Mouse (Mus musculus) midbrain, embryonic 14.5 days (tissue): ENCODE measurements around the gene Vsig10. TPM values are rescaled to one million over a fixed set of nuclear protein-coding genes. Genes with fewer than 3 reads are reported as not detected.
A peak's percentile ranks its signal among the peaks of the same experiment; 100 is the strongest.

Experiments used
- ATAC-seq: fragments of 200-750 bp; cut with Nextera tagmentation; 2 replicates; pipeline ENCODE4 v1.8.0; 2017; ENCODE audit warnings: moderate number of reproducible peaks, moderate library complexity; ENCODE audit not compliant: low FRiP score, low TSS enrichment
- DNase-seq: peaks from one replicate; pipeline ENCODE4 v3.0.0-alpha.2; 2015
- H3K27ac ChIP-seq: fragments of 300-500 bp; sonication (generic); replicated peaks from 2 replicates; pipeline ENCODE4 v1.5.1; 2014; ENCODE audit warnings: mild to moderate bottlenecking, low read depth, low read length, moderate library complexity
- H3K27me3 ChIP-seq: fragments of 300-500 bp; sonication (generic); 2 replicates; pipeline ENCODE4 v1.6.1; 2014; ENCODE audit warnings: low read length, control low read depth, mixed read lengths; ENCODE audit not compliant: control insufficient read depth, insufficient read depth
- H3K36me3 ChIP-seq: fragments of 300-500 bp; sonication (generic); 2 replicates; pipeline ENCODE4 v1.6.1; 2014; ENCODE audit warnings: low read length, control low read depth; ENCODE audit not compliant: control insufficient read depth, insufficient read depth
- H3K4me1 ChIP-seq: fragments of 300-500 bp; sonication (generic); 2 replicates; pipeline ENCODE4 v1.6.1; 2014; ENCODE audit warnings: mild to moderate bottlenecking, antibody characterized with exemption, low read length, control low read depth; ENCODE audit not compliant: control insufficient read depth, insufficient read depth
- H3K4me2 ChIP-seq: fragments of 300-500 bp; sonication (generic); 2 replicates; pipeline ENCODE4 v1.6.1; 2014; ENCODE audit warnings: mild to moderate bottlenecking, low read length, moderate library complexity
- H3K4me3 ChIP-seq: fragments of 300-500 bp; sonication (generic); replicated peaks from 2 replicates; pipeline ENCODE4 v1.5.1; 2014; ENCODE audit warnings: low read depth, low read length
- H3K9ac ChIP-seq: fragments of 300-500 bp; sonication (generic); replicated peaks from 2 replicates; pipeline ENCODE4 v1.6.1; 2014; ENCODE audit warnings: mild to moderate bottlenecking, low read length, moderate library complexity
- H3K9me3 ChIP-seq: fragments of 300-500 bp; sonication (generic); 2 replicates; pipeline ENCODE4 v1.6.1; 2016; ENCODE audit warnings: low read length, control low read depth, mixed read lengths; ENCODE audit not compliant: control insufficient read depth
- WGBS: fragments of 180-500 bp; shearing (Covaris S2); extraction: QIAGEN DNeasy Blood & Tissue Kit; methylation state at CpG from one replicate; pipeline ENCODE4 v1.1.7; 2014; 5-methylcytosine and 5-hydroxymethylcytosine counted together
- polyA plus RNA-seq: library from polyadenylated mRNA; unstranded; fragments of >200 nt; fragmentation: Nextera tagmentation; extraction: Ambion mirVana; gene quantifications from 2 replicates; pipeline ENCODE4 v1.2.1, GENCODE M21; 2014

Gene Vsig10
- polyA plus RNA-seq, 1 experiment from 2014 or later, result 1.3 TPM

DNA sequence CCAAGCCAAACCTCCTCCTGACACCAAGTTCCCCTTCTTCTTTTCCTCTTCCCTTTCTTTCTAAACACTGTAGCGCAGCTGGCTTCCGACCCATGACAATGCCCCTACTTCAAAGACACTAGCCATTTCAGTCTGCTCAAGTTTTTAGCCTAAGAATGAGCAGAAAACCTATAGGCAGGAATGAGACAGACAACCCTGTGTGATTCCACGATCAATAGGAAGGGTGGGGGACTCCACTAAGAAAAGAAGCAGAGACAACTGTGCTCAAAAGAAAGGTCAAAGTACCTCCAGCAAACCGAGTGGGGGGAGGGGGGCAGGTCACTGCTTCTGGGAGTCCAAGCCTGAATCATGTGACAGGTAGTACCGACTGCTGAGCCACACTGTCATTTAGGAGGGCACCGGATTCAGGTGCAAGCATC, 77.7 kb downstream of the Vsig10 start:
- 64% methylated on average over 6 of the region's 6 CpGs for WGBS
- Histone ChIP-seq H3K4me1 (no peaks in the 10 kb centered on the region), H3K27ac (no peak overlapping the region), H3K9ac (no peak overlapping the region), H3K27me3 (no peaks in the 10 kb centered on the region), H3K36me3 (no peaks in the 10 kb centered on the region), H3K9me3 (no peaks in the 10 kb centered on the region), H3K4me3 (no peak overlapping the region), H3K4me2 (no peak overlapping the region)
- no peak for ATAC-seq
- no peak for DNase-seq

DNA sequence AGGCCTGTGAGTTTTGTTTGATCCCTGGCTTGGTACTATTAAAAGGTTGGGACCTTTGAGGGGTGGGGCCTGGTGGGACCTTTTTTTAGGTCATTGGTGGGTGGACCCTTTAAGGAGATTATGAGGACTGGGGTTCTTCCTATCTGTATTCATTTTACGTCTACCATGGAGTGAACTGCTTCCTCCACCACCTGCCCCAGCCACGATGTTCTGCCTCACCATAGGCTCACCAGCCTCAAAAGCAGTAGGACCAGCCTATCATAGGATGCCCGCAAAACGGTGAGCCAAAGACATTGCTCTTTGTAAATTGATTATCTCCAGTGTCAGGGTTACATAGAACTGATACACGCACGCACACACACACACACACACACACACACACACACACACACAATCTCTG, 78.5 kb downstream of the Vsig10 start:
- H3K4me3 ChIP-seq, result no peak overlapping the region
- WGBS, result 85% methylated on average over 6 of the region's 6 CpGs

DNA sequence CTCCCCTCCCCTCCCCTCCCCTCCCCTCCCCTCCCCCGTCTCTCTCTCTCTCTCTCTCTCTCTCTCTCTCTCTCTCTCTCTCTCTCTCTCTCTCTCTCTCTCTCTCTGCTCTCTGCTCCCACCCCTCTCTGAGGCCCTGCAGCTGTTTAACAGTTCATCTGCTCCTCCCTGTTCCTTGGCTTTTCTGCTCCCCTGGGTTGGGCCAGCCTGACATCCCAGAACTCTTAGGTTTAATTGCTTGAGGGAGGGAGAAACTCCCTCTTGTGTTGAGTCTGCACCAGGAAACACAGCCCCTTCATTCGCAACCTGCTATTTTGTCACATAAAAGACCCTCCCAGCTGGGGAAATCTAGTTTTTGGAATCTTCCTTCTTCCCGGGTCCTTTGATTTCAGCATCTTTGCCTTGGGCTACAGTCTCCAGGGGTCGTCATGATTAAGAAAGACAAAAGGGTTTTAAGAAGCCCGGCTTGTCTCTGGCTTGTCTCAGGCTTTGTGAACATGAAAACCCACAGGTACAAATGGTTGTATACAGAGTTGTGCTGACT, 79.2 kb downstream of the Vsig10 start:
- Histone ChIP-seq H3K9me3 (no peaks in the 10 kb centered on the region), H3K27me3 (no peaks in the 10 kb centered on the region), H3K27ac (no peak overlapping the region), H3K4me2 (no peak overlapping the region), H3K9ac (no peak overlapping the region), H3K4me3 (no peak overlapping the region), H3K36me3 (no peaks in the 10 kb centered on the region), H3K4me1 (no peaks in the 10 kb centered on the region)
- WGBS, result 26% methylated on average over 4 of the region's 5 CpGs
- DNase-seq, result peak; percentile 38
- ATAC-seq, result no peak

More for the DNA sequence above, 78.5 kb downstream of the Vsig10 start:
- Histone ChIP-seq H3K36me3 (no peaks in the 10 kb centered on the region), H3K9ac (no peak overlapping the region), H3K9me3 (no peaks in the 10 kb centered on the region), H3K4me2 (no peak overlapping the region), H3K27ac (no peak overlapping the region), H3K27me3 (no peaks in the 10 kb centered on the region), H3K4me1 (no peaks in the 10 kb centered on the region)
- DNase-seq (no peak), ATAC-seq (no peak)

DNA sequence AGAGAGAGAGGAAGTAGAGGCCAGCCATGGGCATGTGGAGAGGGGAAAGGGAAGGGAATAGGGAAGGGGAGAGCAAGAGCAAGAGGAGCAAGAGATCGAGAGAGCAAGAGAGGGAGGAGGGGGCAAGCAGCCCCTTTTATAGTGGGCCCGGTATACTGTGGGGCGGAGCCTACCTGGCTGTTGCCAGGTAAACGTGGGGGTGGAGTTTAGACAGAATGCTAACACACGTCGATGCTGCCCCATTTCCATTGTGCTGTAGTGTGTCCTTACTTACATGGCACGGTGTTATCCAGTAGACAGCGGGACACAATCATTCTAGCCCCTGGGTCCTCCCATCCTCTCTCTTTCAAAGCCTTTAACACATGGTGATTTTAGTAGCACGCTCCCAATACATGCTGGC, 80.4 kb downstream of the Vsig10 start:
- Histone ChIP-seq H3K4me1 (no peaks in the 10 kb centered on the region), H3K36me3 (no peaks in the 10 kb centered on the region), H3K4me3 (no peak overlapping the region), H3K4me2 (no peak overlapping the region), H3K27ac (no peak overlapping the region), H3K27me3 (no peaks in the 10 kb centered on the region), H3K9ac (no peak overlapping the region), H3K9me3 (no peaks in the 10 kb centered on the region)
- DNase-seq (no peak), ATAC-seq (no peak)
- 85% methylated on average over 9 of the region's 9 CpGs for WGBS

DNA sequence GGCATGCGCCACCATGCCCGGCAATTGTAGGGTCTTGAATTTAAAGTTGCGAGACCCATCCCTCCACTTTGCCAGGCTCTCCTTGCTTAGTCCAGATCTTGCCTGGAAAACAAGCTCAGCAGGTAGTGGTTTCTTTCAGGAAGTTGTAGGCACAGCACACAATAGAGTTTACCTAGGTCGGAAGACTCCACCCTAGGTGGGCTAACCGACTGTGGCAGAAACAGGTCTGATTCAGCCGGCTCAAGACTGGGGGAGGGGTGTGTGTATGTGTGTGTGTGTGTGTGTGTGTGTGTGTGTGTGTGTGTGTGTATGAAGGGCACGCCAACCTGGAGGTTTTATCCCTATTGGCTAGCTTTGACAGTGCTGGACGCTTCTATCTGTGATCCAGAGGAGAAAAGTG, 84.7 kb downstream of the Vsig10 start:
- no peaks in the 10 kb centered on the region for H3K9me3 ChIP-seq
- no peak for ATAC-seq
- no peak overlapping the region for H3K27ac ChIP-seq
- no peaks in the 10 kb centered on the region for H3K4me1 ChIP-seq
- 92% methylated on average over 8 of the region's 8 CpGs for WGBS
- H3K27me3 ChIP-seq, result no peaks in the 10 kb centered on the region
- H3K4me2 ChIP-seq, result no peak overlapping the region
- no peak for DNase-seq
- no peak overlapping the region for H3K4me3 ChIP-seq
- H3K9ac ChIP-seq, result no peak overlapping the region
- H3K36me3 ChIP-seq, result no peaks in the 10 kb centered on the region

Other genes starting within 250 kb of the Vsig10 start
- gene Suds3, start 203.0 kb upstream of the Vsig10 start, polyA plus RNA-seq, result 52.9 and 83.1 TPM in 2 replicates
- 50.3 and 52.6 TPM in 2 replicates for gene Taok3, start 199.0 kb upstream of the Vsig10 start, polyA plus RNA-seq
- 1,041 and 1,069 TPM in 2 replicates for gene Pebp1, start 31.5 kb upstream of the Vsig10 start, polyA plus RNA-seq
- gene Wsb2, start 38.2 kb downstream of the Vsig10 start, polyA plus RNA-seq, result 238 and 242 TPM in 2 replicates
- 23.0 and 30.7 TPM in 2 replicates for gene Rfc5, start 70.0 kb downstream of the Vsig10 start, polyA plus RNA-seq
- gene Ksr2, start 94.9 kb downstream of the Vsig10 start, polyA plus RNA-seq, result 6.5 and 8.1 TPM in 2 replicates